Mouse (Mus musculus) spleen, postnatal 14 days (tissue): ENCODE results near the gene Ppig.
"Not testable (repeated sequence)": the region's sequence is repeated elsewhere in the genome, so short reads cannot be mapped to it uniquely, and the experiment has no call there.

Experiments used
- DNase-seq, 2 experiments: peaks; one replicate each; pipeline ENCODE4 v3.0.0; 2021 to 2022; ENCODE audit warnings: low spot score in 2 of 2

Gene Ppig

GRCm38 (mm10) chr2:69722273-69722649, at the start of gene Ppig:
Ppig (plus strand) TSS chr2:69722545.
- DNase-seq: no peak

GRCm38 (mm10) chr2:69673723-69674122, 48.6 kb upstream of the Ppig start:
- no peak for DNase-seq

DNA sequence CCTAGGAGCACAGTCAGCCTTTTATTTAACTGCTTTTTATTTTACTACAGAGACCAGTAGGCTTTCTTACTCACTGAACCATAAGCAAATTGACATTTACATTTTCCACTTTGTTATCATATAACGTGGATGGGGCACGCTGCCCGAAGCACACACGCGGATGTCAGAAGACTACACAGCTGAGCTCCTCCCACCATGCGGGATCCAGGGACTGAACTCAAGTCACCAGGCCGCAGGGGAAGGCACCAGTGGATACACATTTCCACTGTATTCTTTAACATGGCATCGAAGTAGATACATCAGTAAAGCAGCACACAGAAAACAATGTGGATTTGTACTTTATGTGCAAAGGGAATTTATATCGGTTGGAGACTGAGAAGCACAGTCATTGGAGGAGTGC, 47.1 kb upstream of the Ppig start:
- DNase-seq: no peak

DNA sequence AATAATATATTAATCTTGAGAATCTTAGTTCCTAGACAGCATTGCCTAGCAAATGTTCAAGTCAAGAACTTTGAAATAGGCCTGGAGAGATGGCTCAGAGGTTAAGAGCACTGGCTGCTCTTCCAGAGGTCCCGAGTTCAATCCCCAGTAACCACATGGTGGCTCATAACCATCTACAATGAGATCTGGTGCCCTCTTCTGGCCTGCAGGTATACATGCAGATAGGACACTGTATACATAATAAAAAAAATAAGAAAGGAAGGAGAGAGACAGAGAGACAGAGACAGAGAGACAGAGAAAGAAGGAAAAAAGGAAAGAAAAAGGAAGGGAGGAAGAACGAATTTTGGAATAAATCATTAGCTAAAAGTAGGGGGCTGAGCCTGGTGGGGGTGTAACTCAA, 45.6 kb upstream of the Ppig start:
- DNase-seq: no peak

DNA sequence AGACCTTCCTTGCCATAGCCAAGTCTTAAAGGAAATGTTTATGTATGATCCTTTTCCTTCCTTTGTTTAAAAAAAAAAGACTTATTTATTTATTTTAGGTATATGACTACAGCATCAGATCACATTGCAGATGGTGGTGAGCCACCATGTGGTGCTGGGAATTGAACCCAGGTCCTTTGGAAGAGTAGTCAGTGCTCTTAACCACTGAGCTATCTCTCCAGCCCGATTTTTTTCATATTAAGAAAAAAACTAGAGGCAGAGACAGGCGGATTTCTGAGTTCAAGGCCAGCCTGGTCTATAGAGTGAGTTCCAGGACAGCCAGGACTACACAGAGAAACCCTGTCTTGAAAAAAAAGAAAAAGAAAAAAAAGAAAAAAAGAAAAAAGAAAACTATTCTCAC, 45.1 kb upstream of the Ppig start:
- DNase-seq: not testable (repeated sequence)

DNA sequence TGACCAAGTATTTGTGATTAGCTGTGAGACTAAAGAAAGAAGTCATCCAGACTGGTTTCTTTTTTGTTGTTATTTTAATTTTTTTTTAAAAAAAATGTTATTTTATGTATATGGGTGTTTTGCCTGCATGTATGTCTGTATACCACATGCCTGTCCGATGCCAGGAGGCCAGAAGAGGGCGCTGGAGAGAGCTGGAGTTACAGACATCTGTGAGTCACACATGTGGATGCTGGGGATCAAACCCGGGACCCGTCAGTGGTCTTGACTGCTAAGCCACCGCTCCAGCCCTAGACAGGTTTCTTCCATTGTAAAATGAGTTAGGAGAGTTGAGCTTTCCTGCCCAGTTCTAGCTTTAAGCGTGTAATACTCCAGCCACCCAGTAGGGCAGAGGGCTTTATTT, 42.4 kb upstream of the Ppig start:
- peak in 1 of 2 experiments; percentile 13 for DNase-seq

- no peak for DNase-seq
Observed at GRCm38 (mm10) chr2:69681931-69682330, 40.4 kb upstream of the Ppig start.

GRCm38 (mm10) chr2:69683036-69683805, 39.1 kb upstream of the Ppig start:
- no peak for DNase-seq

- DNase-seq: no peak
Observed at GRCm38 (mm10) chr2:69684488-69684887, 37.9 kb upstream of the Ppig start.

DNA sequence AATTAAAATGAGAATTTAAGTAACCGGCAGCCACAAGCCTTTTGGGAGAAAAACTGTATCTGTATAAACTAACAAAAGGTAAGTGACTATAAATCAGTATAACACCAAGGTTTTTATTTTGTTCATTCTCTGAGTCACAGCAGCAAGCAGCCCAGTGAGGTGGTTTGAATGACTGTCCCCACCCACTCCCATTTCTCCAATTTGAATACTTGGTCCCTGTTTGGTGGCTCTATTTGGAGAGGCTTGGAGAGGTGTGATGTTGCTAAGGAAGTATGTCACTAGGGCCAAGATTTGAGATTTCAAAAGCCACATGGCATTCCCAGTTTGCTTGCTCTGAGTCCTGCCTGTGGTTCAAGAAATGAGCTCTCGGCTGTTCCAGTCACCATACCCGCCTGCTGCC, 32.1 kb upstream of the Ppig start:
- no peak for DNase-seq

- no peak for DNase-seq
Observed at GRCm38 (mm10) chr2:69690843-69691242, 31.5 kb upstream of the Ppig start.

- DNase-seq: no peak
Observed at GRCm38 (mm10) chr2:69693501-69693900, 28.8 kb upstream of the Ppig start.

- DNase-seq: no peak
Observed at GRCm38 (mm10) chr2:69700446-69700845, 21.9 kb upstream of the Ppig start.

- DNase-seq: no peak
Observed at GRCm38 (mm10) chr2:69712171-69712570, 10.2 kb upstream of the Ppig start.

DNA sequence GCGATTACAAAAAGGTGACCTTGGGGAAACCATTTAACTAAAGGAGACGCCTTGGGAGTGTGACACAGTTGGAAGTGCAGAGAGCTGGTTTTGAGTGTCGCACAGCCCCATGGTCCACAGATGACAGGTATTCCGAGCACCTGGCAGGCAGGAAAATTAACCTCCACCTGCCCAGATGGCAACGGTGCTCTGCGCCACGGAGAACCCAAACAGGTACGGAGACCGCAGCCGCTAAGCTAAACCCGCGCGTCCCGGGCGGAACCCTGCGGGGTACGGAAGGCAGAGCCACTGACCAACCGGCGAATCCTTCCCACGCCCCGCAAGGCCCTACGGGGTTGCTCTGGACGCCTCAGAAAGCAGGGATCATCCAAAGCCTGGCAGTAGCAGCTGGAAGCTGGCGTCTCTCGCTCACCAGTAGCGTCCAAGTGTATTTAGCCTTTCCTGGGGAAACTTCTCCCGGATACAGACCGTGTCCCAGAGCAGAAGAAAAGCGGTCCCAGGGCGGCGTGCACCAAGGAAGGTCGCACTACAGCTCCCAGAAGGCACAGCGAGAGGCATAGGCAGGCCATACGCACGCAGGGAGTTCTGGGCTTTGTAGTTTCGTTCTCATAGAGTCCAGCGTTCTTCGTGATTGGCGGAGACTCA, 9.2 kb upstream of the Ppig start, which contains the start of gene Fastkd1:
Gene Fastkd1 (minus strand): TSS at position 536 of the 645 bp plus-strand sequence.
- DNase-seq: peak; percentile 51 to 67

GRCm38 (mm10) chr2:69713626-69714014, 8.7 kb upstream of the Ppig start:
- no peak for DNase-seq

- no peak for DNase-seq
Observed at GRCm38 (mm10) chr2:69714126-69714525, 8.2 kb upstream of the Ppig start.

DNA sequence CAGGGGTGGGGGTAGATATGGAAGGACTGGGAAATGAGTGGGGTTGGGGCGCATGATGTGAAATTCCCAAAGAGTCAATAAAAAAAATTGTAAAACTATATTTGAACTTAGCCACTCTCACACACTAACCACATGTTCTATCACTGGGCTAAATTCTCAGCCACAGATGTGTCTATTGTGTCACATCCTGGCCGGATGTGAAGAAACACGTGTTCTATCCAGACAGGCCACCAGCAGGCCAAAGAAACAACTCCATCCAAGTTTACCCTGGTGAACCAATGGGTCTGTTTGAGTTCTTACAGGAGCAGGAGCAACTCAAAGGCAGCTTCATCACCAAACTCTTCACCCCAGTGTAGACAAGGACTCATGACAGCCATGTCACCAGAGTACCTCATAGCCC, 5.9 kb upstream of the Ppig start:
- no peak for DNase-seq

DNA sequence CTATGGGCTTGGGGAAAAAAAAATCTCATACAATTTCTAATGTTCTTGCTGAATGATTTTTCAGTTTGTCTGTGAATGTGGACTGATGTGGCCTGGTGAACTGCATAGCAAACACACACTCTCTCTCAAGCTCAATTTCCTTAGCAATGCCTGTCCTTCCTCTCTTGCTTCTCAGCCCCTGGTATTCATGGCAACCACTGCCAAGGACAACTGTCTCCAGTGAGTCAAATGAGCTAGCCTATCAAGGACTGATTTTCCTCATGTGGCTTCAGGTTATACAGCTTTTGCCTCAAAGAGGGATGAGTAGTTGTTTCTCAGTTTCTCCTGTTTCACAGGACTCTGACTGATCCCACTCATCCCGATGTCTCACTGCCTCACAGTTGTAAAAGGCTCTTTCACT, 3.2 kb upstream of the Ppig start:
- DNase-seq: no peak

GRCm38 (mm10) chr2:69722650-69723518, 539 bp downstream of the Ppig start:
- peak; percentile 79 to 87 for DNase-seq

DNA sequence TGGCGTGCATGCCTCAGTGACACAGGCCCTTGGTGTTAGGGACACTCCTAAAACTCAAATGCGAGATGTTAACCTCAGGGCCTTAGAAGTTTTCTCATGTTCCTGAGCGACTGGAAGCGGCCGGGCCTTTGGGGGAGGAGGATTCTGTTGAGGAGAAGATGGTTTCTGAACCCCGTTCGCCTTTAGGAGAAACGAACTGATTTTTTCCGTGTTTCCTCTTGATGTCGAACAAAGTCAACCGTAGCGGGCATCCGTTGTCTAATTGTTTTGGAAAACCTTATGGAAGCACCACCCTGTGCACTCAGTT, 1.1 kb downstream of the Ppig start:
- DNase-seq: no peak

DNA sequence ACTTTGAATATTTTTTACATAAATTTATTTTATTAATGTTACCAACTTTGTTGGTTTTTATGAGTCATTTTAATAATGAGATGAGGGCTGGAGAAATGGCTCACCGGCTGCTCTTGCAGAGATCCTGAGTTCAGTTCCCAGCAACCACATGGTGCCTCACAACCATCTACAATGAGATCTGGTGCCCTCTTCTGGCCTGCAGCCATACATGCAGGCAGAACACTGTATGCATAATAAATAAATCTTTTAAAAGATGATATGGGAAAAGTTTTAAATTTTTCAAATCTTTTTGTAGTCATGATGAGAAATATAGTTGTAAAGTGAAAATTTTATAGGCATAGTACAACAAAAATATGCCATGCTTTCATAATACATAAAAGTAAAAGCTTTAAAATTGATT, 22.7 kb downstream of the Ppig start:
- DNase-seq: no peak

GRCm38 (mm10) chr2:69760980-69761379, 38.6 kb downstream of the Ppig start:
- DNase-seq: no peak
